Mouse (Mus musculus) cerebellum, postnatal 14 days (tissue): ENCODE results near the gene Eml1.

Experiments used
- DNase-seq, 2 experiments: peaks; one replicate each; pipeline ENCODE4 v3.0.0; 2021; ENCODE audit warnings: mixed read lengths in 2 of 2

Gene Eml1

DNA sequence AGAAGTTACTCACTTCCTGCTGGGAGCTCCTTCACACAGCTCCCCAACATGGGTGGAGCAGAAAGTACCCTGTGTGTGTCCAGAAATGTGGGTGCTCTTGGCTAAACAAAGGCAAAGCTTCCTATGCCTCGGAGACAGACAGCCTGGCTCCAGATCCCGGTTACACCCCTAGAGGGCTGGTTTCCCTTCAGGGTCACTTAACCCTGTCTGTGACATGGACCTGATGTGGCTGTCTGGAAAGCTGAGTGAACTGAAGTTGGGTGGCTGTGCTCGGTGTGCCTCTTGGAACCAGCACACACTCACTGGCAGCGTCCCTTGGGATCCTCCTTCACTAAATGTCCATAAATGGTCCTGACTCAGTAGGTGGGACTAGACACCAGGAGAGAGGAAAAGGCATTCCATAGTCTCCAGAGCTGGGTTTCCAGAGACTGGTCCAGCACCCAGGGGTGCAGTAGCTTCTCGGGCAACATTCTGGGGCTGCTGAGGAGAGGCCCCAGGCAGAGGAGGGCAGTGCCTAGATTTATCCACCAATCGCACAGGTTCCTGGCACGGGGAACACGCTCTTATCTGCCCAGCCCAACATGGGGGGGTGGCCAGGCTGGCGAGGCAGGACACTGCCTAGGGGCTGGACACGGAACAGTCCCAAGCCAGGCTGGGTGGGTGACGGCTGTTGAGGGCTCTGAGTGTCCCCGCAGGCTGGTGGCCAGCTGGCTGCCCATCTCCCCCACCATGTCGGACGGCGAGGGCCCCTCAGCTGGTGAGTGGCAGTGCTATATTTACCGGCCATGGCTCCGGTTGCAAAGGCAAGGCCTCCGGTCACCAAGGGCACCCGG, at the start of gene Eml1:
TSS of gene Eml1 (plus strand) at position 362 of the 833 bp plus-strand sequence.
- DNase-seq = peak in 1 of 2 experiments; percentile 22

DNA sequence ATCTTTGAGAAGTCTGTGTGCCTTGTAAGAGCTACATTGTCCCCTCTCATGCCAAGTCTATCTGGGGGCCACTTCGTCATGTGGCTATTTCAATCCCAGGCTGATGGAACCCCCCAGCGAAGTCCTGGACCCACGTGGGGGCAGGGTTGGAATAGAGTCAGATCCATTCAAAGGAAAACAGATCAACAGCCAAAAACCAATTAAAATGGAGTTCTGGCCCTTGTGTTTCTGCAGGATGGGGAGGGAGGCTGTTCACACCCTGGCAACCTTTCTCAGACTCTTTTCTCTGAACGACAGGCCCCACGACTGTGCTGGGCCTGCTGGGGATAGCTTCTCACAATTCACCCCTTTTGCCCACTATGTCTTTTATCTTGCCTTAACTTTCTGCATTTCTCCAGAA, 44.4 kb upstream of the Eml1 start:
- no peak for DNase-seq

DNA sequence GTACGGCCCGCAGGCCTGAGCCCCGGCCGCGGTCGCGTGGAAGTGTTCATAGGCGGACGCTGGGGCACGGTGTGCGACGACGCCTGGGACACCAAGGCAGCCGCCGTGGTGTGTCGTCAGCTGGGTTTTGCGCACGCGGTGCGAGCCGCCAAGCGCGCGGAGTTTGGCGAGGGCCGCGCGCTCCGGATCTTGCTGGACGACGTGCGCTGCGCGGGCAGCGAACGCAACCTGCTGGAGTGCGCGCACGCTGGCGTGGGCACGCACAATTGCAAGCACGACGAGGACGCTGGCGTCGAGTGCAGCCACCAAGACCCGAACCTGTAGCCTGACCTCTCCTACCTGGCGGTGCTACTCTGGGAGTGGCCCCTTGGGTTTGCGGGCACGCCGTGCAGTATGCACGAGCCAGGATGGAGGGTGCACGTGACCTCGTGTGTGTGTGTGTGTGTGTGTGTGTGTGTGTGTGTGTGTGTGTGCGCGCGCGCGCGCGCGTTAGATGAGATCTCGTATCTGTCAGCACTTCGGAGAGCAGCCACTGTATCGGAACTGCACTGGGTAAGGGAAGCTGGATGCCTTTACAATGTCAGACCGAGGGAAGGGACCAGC, 42.8 kb upstream of the Eml1 start:
- DNase-seq = peak; percentile 73 to 84

DNA sequence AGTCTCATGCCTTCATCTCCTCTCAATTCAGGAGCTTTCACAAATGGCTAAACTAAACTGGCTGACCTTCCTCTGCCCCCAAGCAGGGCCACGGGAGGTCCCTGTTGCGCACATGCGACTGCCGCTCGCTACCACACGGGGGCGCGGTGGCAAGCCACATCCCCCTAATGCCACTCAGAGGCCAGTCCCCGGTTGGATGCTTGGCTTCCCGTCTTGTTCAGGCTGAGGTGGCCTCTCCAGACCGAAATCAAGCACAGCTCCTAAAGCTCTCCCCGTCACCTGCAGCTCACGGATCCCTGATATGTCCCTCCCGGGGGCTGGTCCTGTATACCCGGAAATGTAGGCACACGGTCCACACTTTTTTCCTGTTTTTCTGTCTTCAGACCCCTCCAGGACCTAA, 37.7 kb upstream of the Eml1 start:
- DNase-seq = peak; percentile 90 to 92

DNA sequence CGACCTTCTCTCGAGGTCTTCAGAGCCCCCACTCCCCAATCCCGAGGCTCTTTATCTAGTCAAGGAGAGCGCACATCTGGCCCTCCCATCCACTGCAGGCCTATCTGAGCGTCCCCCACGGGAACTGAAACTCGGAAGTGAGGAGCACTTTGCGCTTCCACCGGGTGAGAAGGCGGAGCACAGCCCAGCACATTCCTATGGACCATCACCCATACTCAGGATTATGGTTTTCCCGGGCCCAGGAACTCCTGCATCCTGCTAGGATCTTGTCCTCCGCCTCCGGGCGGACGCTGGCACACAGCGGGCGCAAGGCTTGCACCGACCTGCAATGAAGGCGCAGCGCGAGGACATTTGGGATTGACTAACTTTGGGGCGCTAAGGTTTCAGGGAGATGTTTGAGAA, 37.3 kb upstream of the Eml1 start:
- no peak for DNase-seq

DNA sequence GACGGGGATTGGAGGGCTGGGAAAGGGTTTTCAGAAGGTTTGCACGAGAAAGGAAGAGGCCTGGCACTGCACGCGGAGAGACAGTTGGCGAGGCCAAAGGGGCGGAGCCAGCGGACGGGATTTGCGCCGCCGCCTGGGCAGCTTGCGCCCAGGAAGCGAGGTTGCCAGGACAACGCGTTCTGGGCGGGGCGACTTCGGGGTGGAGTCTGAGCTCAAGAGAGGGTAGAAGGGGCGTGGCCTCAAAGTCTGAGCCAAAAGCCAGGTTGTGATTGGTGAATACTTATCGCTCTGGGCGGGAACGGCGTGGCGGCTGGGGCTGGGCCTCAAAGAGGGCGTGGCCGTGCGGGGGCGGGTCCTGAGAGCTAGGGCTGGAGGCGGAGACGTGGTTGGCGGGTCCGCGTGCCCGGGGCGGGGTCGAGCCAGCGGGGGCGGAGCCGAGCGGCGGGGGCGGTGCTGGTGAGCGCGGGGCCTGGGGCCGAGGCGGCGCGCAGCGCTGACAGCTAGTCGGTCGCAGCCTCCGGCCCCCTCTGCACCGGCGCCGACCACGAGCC, 36.8 kb upstream of the Eml1 start, which contains the start of gene Cyp46a1:
TSS of gene Cyp46a1 (plus strand) at position 487 of the 551 bp plus-strand sequence.
- peak; percentile 100 for DNase-seq

DNA sequence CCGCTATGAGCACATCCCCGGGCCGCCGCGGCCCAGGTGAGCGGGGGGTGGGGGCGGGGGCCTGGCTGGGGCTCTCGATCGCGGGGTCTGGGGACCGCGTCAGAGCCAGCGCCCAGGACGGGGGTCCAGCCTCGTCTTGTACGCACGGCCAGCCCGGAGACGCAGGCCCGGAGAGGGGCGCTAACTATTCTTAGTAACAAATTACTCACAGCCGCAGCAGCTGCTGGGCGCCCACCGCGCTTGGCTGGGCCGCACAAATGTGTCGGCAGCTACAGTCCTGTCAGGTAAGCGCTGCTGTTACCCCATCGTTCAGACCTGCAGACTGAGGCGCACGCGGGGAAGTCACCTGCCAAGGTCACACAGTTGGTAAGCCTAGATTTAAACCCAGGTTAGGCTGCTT, 36.2 kb upstream of the Eml1 start:
- DNase-seq = peak in 1 of 2 experiments; percentile 67

DNA sequence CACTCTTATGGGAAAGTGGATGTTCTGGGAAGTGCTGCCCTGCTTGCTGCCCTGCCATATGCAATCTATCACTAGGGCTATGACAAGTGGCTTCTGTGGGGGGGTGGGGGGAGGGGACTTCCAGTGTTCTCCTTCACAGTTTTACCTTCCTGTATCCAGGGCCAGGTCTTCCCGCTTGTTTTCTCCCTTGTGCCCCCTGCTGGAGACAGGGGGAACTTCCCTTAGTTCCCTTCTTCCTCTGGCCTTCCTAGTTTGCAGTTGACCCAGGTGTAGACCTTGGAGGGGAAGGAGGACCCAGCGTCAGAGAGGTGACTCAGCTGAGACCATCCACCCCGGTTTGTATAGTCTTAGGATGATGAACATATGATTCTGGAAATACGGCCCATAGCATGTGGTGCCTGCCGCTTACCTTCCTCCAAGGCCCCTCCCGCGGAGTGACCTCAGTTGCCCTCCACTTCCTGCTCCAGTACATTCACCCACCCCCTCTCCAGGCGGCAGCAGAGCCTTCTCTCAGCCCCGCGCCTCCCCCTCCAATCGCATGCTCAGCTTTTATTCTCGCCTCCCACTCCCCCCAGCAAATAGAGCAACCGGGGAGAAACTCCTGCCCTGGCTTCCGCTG, 32.1 kb upstream of the Eml1 start:
- peak; percentile 59 to 77 for DNase-seq

DNA sequence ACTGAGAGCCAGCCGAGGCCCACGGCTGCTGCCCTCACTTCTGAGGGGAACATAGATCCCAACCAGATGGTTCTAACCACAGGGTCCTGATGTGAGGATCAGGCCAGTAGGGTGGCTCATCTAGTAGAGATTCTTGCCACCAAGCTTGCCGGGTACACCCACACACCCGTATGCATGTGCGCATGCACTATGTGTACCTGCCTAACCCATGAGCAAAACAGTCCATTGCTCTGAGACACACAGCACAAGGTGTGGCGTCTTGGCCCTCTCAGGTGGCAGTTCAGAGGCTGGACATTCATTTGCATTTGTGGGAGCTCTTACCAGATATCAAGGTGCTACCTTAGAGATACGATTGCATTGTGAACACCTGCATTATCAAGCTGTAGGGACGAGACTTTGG, 22.6 kb upstream of the Eml1 start:
- no peak for DNase-seq

DNA sequence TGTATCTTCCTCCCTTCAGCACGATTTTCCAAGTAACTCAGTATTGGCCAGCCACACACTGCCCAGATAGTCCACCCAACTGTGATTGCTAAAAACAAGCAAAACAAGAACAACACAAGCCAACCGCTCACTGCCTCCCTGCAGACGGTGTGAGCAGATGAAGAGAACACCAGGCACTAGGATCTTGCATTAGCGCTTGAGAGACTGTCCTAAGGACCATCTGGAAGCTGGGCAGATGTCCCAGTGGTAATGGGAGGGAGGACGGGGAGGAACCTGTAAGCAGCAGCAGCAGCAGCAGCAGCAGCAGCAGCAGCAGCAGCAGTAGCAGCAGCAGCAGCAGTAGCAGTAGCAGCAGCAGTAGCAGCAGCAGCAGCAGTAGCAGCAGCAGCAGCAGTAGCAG, 21.7 kb upstream of the Eml1 start:
- peak; percentile 58 to 72 for DNase-seq

DNA sequence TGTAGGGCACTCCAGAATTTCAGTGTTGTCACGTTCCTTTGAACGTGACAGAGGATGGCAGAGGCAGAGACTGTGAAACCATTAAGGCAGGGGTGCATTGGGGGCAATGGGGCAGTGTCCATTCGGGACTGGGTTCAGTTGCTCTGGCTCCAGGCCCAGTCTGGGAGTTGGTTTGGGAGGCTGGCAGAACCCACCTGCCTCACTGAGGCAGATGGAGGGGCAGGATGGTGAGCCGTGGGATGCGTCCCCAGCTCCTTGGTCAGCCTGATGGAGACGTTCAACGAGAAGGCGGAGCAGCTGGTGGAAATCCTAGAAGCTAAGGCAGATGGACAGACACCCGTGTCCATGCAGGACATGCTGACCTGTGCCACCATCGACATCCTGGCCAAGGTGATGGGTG, 19.8 kb upstream of the Eml1 start:
- peak; percentile 45 to 71 for DNase-seq

DNA sequence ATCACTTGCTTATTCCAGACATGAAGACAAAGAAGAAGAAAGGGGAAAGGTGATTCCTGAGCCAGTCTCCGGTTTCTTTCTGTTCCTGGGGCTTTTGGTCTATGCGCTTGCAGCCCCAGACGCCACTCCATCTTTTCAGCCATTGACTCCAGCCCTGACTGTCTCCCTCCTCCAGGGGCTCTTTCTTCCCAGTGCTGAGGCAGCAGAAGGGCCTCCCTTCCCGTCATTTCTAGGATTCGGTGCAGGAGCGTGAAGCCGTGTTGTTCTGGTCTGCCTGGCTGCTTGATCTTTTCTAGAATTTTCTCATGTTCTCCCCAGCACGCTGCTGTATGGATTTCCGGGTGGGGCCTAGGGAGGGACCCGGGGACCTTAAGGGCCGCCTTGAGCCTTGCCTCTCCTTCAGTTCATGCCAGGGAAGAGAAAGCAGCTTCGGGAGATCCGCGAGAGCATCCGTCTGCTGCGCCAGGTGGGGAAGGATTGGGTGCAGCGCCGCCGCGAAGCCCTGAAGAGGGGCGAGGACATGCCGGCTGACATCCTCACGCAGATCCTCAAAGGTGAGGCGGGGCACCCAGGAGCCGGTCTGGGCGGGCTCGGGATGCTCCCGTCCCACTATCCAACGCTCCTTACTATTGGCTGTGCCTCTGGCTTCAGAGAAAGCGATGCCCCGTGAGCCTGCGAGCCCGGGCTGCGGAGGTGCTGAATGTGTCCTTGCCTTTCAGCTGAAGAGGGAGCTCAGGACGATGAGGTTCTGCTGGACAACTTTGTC, 18.2 kb upstream of the Eml1 start:
- DNase-seq = peak; percentile 55 to 59

DNA sequence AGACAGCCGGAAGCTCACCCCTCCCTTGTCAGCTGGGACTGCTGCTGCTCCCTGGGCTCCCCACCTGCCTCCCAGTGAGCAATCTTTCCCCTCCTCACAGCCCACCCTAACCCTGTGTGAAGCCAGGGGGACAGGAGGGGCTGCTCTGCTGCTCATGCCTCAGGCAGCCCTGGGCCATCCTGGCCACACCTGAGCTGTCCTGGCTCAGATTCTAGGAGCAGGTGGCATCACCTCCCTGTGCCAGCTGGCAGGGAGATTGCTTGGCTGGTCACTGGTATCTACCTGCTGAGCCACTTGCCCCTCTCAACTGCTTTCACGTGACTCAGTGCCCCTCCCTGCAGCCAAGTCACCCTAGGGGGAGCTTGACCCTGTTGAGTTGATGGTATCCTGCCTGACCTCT, 16.5 kb upstream of the Eml1 start:
- DNase-seq = peak; percentile 96 to 98

DNA sequence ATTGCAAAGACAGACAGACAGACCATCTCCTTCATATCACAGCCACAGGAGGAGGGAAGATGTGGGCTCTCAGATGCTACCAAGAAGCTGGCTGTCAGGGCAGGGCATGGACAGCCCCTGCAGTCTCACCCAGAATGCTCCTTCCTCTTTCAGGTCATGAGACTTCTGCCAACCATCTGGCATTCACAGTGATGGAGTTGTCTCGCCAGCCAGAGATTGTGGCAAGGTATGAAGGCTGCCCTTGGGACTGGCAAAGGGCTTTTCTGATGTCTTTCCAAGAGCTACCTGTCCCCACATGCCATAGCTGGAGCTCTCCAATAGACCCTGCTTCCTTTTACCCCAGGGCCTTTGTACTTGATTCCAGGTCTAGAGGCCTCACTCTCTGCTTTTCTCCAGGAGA, 15.5 kb upstream of the Eml1 start:
- DNase-seq = peak; percentile 78 to 88

DNA sequence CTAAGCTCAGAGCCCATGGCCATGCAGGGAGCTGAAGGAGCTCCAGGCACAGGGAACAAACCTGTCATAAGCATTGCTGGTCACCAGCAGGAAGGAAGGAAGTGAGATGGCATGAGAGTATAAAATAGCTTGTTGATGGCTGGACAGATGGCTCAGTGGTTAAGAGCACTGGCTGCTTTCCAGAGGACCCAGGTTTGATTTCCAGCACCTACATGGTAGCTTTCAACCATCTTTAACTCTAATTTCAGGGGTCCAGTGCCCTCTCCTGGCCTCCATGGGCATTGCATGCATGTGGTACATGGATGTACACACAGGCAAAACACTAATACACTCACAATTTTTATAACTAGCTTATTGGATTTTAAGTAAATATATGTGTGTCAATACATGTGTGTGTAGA, 14.8 kb upstream of the Eml1 start:
- peak; percentile 50 to 63 for DNase-seq

DNA sequence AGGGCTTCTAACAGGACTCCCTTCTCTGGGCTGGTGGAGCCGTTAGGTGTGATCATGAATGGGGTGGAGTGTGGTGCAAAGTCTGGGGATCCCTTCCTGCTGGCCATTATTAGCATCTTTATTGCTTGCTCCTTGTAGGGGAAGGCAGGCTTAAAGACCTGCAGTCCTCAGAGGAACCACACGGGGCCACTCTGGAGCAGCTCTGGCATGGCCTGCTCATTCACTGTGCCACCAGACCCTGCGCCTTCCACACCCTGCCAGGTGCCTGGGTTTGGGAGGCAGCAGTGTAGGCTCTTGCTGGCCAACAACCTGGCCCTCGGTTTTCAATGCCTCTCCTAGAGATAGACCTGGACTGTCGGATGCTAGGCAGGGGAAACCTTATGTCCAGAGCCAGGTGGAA, 7.0 kb upstream of the Eml1 start:
- DNase-seq = peak; percentile 98

DNA sequence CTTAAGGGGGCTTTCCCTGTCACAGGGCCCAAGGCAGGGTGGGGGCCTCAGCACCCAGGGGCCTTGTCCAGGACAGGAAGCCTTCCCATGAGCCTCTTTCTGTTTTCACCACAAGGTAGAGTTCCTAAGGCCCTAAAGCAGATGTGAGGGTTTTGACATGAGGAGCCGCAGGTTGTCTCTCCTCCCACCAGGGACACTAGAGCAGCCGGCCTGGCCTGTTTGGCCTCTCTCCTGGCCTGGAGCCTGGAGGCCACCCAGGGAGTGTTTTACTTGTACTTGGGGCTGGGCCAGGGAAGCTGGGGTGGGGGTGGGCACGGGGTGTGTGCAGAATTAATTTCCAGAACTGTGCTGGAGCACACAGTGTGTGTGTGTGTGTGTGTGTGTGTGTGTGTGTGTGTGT, 5.4 kb upstream of the Eml1 start:
- peak; percentile 57 to 69 for DNase-seq

DNA sequence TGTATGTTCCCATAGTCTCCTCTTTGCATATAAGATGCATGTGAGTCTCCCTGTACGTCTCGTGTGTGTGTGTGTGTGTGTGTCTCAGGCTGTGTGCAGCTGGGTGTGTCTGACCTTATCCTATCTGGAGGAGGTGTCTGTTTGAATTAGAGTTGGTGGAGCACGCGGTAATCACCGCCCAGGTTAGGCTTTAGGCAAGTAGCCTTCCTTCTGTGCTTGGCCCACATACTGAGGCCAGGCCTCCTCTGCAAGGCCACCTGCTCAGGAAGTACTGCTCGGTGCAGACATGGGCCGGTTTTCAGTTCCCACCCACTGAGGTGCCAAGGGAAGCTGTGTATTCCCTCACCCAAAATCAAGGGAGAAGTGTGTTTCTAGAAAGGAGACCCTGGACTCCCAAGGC, 4.9 kb upstream of the Eml1 start:
- DNase-seq = peak in 1 of 2 experiments; percentile 44

DNA sequence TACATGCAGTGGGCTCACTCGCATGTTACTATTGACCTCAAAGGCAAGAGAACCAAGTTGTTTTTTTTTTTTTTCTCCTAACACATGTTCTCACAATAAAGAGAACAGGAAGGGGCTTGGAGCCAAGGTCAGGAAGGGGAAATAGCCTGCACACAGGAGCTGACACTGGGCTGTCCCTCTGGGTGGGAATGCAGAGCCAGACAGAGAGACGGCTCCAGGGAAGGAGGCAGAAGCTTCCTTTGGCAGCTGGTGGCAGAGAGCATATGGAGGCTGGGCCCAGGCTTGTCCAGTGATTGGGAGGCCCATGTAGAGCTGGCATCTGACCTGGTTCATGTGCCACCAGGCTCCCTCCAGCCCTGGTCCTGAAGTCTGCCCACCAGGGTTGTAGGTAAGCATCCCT, 2.8 kb upstream of the Eml1 start:
- peak; percentile 70 for DNase-seq

DNA sequence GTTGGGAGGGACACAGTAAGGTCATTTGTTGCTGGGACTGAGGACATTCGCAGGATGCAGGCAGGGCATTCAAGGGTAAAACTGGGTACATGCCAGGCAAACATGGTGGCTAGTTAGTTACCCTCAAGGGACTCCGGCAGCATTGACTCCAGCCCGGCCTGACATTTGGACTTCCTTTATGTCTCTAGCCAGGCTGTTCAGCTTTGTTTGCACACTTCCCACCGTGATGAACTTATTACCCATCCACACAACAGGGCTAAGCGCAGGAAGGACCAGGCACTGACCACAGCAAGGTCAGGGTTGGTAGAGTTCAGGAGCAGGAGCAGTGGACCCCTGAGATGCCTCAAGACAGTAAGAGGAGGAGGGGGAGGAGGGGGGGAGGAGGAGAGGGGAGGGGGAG, 1.8 kb upstream of the Eml1 start:
- DNase-seq = peak in 1 of 2 experiments; percentile 27

DNA sequence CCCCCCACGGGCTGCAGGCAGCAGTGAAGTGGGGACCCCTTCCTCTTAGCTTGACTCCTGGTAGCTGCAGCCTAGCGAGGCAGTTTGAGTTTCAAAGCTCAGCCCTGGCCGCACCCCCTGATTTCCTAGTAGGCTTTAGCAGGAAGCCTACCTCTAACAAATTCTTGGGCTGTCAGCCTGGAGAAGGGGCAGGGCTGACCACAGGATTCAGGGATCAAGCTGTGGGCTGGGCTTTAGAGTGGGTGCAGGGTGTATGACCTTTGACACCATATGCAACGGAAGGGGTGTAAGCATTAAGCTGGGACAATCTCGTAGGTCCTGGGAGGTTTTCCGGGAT, 640 bp downstream of the Eml1 start:
- DNase-seq = no peak

DNA sequence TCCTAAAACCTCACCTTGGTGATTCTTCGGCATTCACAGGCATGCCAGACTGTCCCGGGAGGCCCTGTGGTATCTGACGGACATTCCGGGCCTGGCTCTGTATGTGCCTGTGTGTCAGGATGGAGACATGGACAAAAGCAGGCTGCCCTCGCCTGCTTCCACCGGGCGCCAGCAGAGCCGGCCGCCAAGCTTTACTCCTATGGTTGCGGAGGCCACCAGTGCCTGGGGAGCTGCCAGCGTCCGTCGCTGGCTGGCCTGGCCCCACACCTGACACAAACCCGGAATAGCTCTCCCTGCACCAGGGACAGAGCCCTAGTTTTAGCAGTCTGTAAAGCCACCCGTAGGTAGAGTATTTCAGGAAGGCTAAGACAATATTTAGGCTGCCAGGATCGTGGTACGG, 1.5 kb downstream of the Eml1 start:
- peak; percentile 77 to 78 for DNase-seq

DNA sequence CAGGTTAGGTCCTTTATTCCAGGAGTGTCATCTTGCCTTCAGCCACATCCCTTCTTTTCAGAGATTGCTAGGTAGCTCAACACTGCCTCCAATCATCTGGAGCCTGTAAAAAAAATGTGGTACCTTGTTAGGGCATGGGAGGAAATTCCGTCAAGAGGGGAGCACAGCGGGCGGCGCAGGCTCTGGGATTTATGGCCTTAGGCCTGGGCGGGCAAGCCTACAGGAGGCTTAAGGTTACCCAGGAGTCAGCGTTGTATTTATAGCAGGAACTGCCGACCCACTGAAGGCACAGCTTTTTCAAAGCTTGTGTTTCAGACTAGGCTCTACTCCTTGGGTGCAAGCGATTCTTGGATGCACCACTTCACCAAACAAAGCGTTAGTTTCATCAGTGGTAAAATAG, 2.9 kb downstream of the Eml1 start:
- no peak for DNase-seq
